Mouse (Mus musculus) MEL (cell line): Measurements from ENCODE around the gene 1110017D15Rik. TPM values are rescaled to one million over a fixed set of nuclear protein-coding genes. Genes with fewer than 3 reads are reported as not detected.

Source experiments
- DNase-seq: peaks from one replicate; pipeline ENCODE4 v3.0.0; 2011; ENCODE audit warnings: low read depth, low spot score
- H3K27ac ChIP-seq: 2 replicates; pipeline ENCODE4 v1.5.1; 2012; ENCODE audit warnings: low read depth, mild to moderate bottlenecking, control low read depth, low read length, moderate library complexity; ENCODE audit not compliant: control insufficient read depth
- H3K27me3 ChIP-seq, 2 experiments: fragments of 150-350 bp in 1 of 2; sonication (generic) in 1 of 2; 2 replicates each; pipeline ENCODE4 v1.6.1; 2012; ENCODE audit warnings: low read length in 2 of 2, mild to moderate bottlenecking in 2 of 2, improper control_type of control experiment in 1 of 2, moderate library complexity in 1 of 2; ENCODE audit not compliant: insufficient read depth in 2 of 2, control insufficient read depth in 1 of 2
- H3K36me3 ChIP-seq, 2 experiments: 2 replicates each; pipeline ENCODE4 v1.6.1; 2012 to 2014; ENCODE audit warnings: low read length in 2 of 2, improper control_type of control experiment in 1 of 2, inconsistent platforms in 1 of 2, mild to moderate bottlenecking in 1 of 2; ENCODE audit not compliant: insufficient read depth in 2 of 2, control insufficient read depth in 1 of 2
- H3K4me1 ChIP-seq, 2 experiments: fragments of 150-350 bp in 1 of 2; sonication (generic) in 1 of 2; 2 replicates each; pipeline ENCODE4 v1.6.1; 2012; ENCODE audit warnings: low read length in 2 of 2, improper control_type of control experiment in 1 of 2, mild to moderate bottlenecking in 1 of 2; ENCODE audit not compliant: insufficient read depth in 2 of 2, control insufficient read depth in 1 of 2
- H3K4me3 ChIP-seq, 2 experiments: fragments of 150-350 bp in 1 of 2; sonication (generic) in 1 of 2; 2 replicates each; pipeline ENCODE4 v1.5.1; 2012; ENCODE audit warnings: low read depth in 2 of 2, low read length in 2 of 2, mild to moderate bottlenecking in 2 of 2, moderate library complexity in 2 of 2, control low read depth in 1 of 2, improper control_type of control experiment in 1 of 2; ENCODE audit not compliant: control insufficient read depth in 1 of 2, insufficient read depth in 1 of 2
- H3K79me2 ChIP-seq: 2 replicates; pipeline ENCODE4 v1.6.1; 2012; ENCODE audit warnings: mild to moderate bottlenecking, low read length, moderate library complexity; ENCODE audit not compliant: control insufficient read depth, poor library complexity, insufficient read depth
- H3K9ac ChIP-seq: 2 replicates; pipeline ENCODE4 v1.6.1; 2012; ENCODE audit warnings: low read depth, mild to moderate bottlenecking, control low read depth, low read length, moderate library complexity; ENCODE audit not compliant: control insufficient read depth, poor library complexity, severe bottlenecking
- H3K9me3 ChIP-seq: fragments of 150-350 bp; sonication (generic); replicated peaks from 2 replicates; pipeline ENCODE4 v1.6.1; 2012; ENCODE audit warnings: mild to moderate bottlenecking, low read length, improper control_type of control experiment, moderate library complexity; ENCODE audit not compliant: insufficient read depth
- BHLHE40 ChIP-seq: IDR thresholded peaks from 2 replicates; pipeline ENCODE4 v1.6.1; 2012; ENCODE audit warnings: low read depth, mild to moderate bottlenecking, inconsistent platforms, low read length, improper control_type of control experiment, borderline replicate concordance
- CHD1 ChIP-seq: IDR thresholded peaks from 2 replicates; pipeline ENCODE4 v1.6.1; 2012; ENCODE audit warnings: low read depth, mild to moderate bottlenecking, inconsistent platforms, low read length, improper control_type of control experiment
- ELF1 ChIP-seq: IDR thresholded peaks from 2 replicates; pipeline ENCODE4 v1.6.1; 2014; ENCODE audit warnings: low read depth, mild to moderate bottlenecking, inconsistent platforms, low read length, improper control_type of control experiment, moderate library complexity
- EP300 ChIP-seq, 2 experiments: IDR thresholded peaks; 2 replicates each; pipeline ENCODE4 v1.6.1; 2011; ENCODE audit warnings: improper control_type of control experiment in 2 of 2, low read length in 2 of 2, low read depth in 1 of 2, mild to moderate bottlenecking in 1 of 2
- GABPA ChIP-seq: IDR thresholded peaks from 2 replicates; pipeline ENCODE4 v1.6.1; 2012; ENCODE audit warnings: low read depth, mild to moderate bottlenecking, inconsistent platforms, low read length, improper control_type of control experiment, moderate library complexity
- GATA1 ChIP-seq: IDR thresholded peaks from 2 replicates; pipeline ENCODE4 v1.6.1; 2011; ENCODE audit warnings: low read depth, low read length, improper control_type of control experiment
- KAT2A ChIP-seq: conservative IDR thresholded peaks from 2 replicates; pipeline ENCODE4 v1.6.1; 2012; ENCODE audit warnings: low read depth, low read length, improper control_type of control experiment, inconsistent platforms
- MAZ ChIP-seq: IDR thresholded peaks from 2 replicates; pipeline ENCODE4 v1.6.1; 2012; ENCODE audit warnings: low read depth, mild to moderate bottlenecking, inconsistent platforms, low read length, improper control_type of control experiment
- MEF2A ChIP-seq: IDR thresholded peaks from 2 replicates; pipeline ENCODE4 v1.6.1; 2014; ENCODE audit warnings: low read depth, mild to moderate bottlenecking, inconsistent platforms, low read length, improper control_type of control experiment; ENCODE audit not compliant: poor library complexity, insufficient replicate concordance, severe bottlenecking; ENCODE audit errors: extremely low read depth
- MXI1 ChIP-seq: IDR thresholded peaks from 2 replicates; pipeline ENCODE4 v1.6.1; 2011; ENCODE audit warnings: mild to moderate bottlenecking, low read depth, low read length, improper control_type of control experiment
- MYC ChIP-seq: IDR thresholded peaks from 2 replicates; pipeline ENCODE4 v1.6.1; 2011; ENCODE audit warnings: low read depth, mild to moderate bottlenecking, low read length, improper control_type of control experiment, moderate library complexity
- NELFE ChIP-seq: IDR thresholded peaks from 2 replicates; pipeline ENCODE4 v1.6.1; 2011; ENCODE audit warnings: low read depth, low read length, improper control_type of control experiment
- NRF1 ChIP-seq: IDR thresholded peaks from 2 replicates; pipeline ENCODE4 v1.6.1; 2014; ENCODE audit warnings: low read depth, mild to moderate bottlenecking, inconsistent platforms, low read length, improper control_type of control experiment, moderate library complexity; ENCODE audit not compliant: poor library complexity, insufficient read depth, severe bottlenecking
- SIN3A ChIP-seq: IDR thresholded peaks from 2 replicates; pipeline ENCODE4 v1.6.1; 2012; ENCODE audit warnings: low read length, improper control_type of control experiment, inconsistent platforms
- TAL1 ChIP-seq: IDR thresholded peaks from 2 replicates; pipeline ENCODE4 v1.6.1; 2012; ENCODE audit warnings: mild to moderate bottlenecking, inconsistent platforms, low read length, moderate library complexity, mixed read lengths
- UBTF ChIP-seq: IDR thresholded peaks from 2 replicates; pipeline ENCODE4 v1.6.1; 2012; ENCODE audit warnings: low read depth, mild to moderate bottlenecking, inconsistent platforms, low read length, improper control_type of control experiment, moderate library complexity, borderline replicate concordance; ENCODE audit not compliant: insufficient read depth
- ZC3H11A ChIP-seq: IDR thresholded peaks from 2 replicates; pipeline ENCODE4 v1.6.1; 2012; ENCODE audit warnings: low read depth, mild to moderate bottlenecking, inconsistent platforms, low read length, improper control_type of control experiment
- polyA plus RNA-seq, 2 experiments: library from polyadenylated mRNA; stranded (reverse) in 1 of 2; unstranded in 1 of 2; fragments of >175 nt in 1 of 2; fragments of >200 nt in 1 of 2; gene quantifications; 2 replicates each; pipeline versions ENCODE4 v1.2.1 to v1.2.4; 2012; ENCODE audit warnings: low replicate concordance in 2 of 2, low read depth in 1 of 2; ENCODE audit not compliant: insufficient read length in 2 of 2, insufficient read depth in 1 of 2, missing spikeins in 1 of 2
- total RNA-seq: library from RNA; depleted of rRNA; stranded (reverse); fragments of 300-350 nt; gene quantifications from 2 replicates; pipeline ENCODE4 v1.2.3, GENCODE M21; 2012

Gene 1110017D15Rik
- total and polyA plus RNA-seq, 3 experiments: 0.21 TPM; not detected in 2

GRCm38 (mm10) chr4:41518349-41518748 lies 1.2 kb upstream of the 1110017D15Rik start:
- Histone ChIP-seq H3K4me1 (no peaks in the 10 kb centered on the region), H3K36me3 (no peaks in the 10 kb centered on the region), H3K4me3 (no peak overlapping the region), H3K27me3 (peaks cover 0 to 3% of the 10 kb centered on the region in 2 experiments; a peak in 1 of 4 replicates), H3K9ac (no peak overlapping the region), H3K27ac (no peak overlapping the region), H3K79me2 (no peaks in the 10 kb centered on the region), H3K9me3 (no peaks in the 10 kb centered on the region)
- no peak for DNase-seq
- no peak for TF ChIP-seq ELF1
- TF ChIP-seq BHLHE40: no peak
- no peak for TF ChIP-seq KAT2A
- no peak for TF ChIP-seq MXI1
- TF ChIP-seq MYC: no peak
- TF ChIP-seq NRF1: no peak
- no peak for TF ChIP-seq MEF2A
- no peak for TF ChIP-seq TAL1
- TF ChIP-seq MAZ: no peak
- TF ChIP-seq GATA1: no peak

GRCm38 (mm10) chr4:41513714-41514113 lies 3.4 kb downstream of the 1110017D15Rik start:
- no peaks in the 10 kb centered on the region for H3K9me3 ChIP-seq
- H3K27me3 ChIP-seq: peaks cover 3 to 8% of the 10 kb centered on the region in 2 experiments; a peak in 3 of 4 replicates
- no peaks in the 10 kb centered on the region for H3K79me2 ChIP-seq
- no peak for DNase-seq
- no peaks in the 10 kb centered on the region for H3K36me3 ChIP-seq
- H3K4me3 ChIP-seq: no peak overlapping the region
- no peaks in the 10 kb centered on the region for H3K4me1 ChIP-seq
- H3K9ac ChIP-seq: no peak overlapping the region
- no peak overlapping the region for H3K27ac ChIP-seq
- TF ChIP-seq MYC: no peak
- no peak for TF ChIP-seq SIN3A
- no peak for TF ChIP-seq UBTF
- TF ChIP-seq NELFE: no peak
- TF ChIP-seq, all 39 proteins: peak for 0

DNA sequence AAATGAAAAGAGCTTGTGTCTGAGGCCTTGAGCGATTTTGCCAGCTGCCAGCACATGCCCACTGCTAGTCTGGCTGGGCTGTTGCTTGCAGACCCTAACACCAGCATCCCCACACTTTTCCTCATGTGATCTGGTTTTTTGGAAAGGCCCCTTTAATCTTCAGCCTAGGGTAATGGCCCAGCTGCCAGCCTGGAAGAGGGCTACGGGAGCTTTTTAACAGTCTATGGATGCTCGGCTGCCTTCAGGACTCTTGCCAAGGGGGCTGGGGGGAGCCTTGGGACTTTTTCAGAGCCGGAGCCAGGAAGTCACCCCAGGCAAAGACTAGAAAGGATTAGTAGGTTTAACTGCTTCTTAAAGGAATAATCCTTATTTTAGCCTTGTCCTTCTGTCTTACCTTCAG lies 3.8 kb downstream of the 1110017D15Rik start:
- Histone ChIP-seq H3K4me3 (no peak overlapping the region), H3K79me2 (no peaks in the 10 kb centered on the region), H3K9me3 (no peaks in the 10 kb centered on the region), H3K36me3 (no peaks in the 10 kb centered on the region)
- DNase-seq: no peak
- no peak for TF ChIP-seq GATA1
- no peak for TF ChIP-seq ZC3H11A
- no peak for TF ChIP-seq CHD1
- TF ChIP-seq NELFE: no peak
- TF ChIP-seq EP300 (IDR thresholded peaks at IDR 0.05; ENCODE audit: low read depth in 1 of 2, low read length in 2 of 2): no peak
- TF ChIP-seq NRF1: no peak
- no peak for TF ChIP-seq GABPA
- TF ChIP-seq, all 39 proteins: peak for 0
- peaks cover 3 to 8% of the 10 kb centered on the region in 2 experiments; a peak in 3 of 4 replicates for H3K27me3 ChIP-seq
- no peak overlapping the region for H3K27ac ChIP-seq
- no peaks in the 10 kb centered on the region for H3K4me1 ChIP-seq
- no peak overlapping the region for H3K9ac ChIP-seq
